Mouse (Mus musculus): ENCODE data around the gene 4933407L21Rik. TPM values are rescaled to one million over a fixed set of nuclear protein-coding genes. Genes with fewer than 3 reads are reported as not detected.
A peak's percentile ranks its signal among the peaks of the same experiment; 100 is the strongest.
"Not testable (repeated sequence)": the region's sequence is repeated elsewhere in the genome, so short reads cannot be mapped to it uniquely, and the experiment has no call there.

The 4933407L21Rik gene
- polyA plus RNA-seq, 1 experiment from 2014 or later: 0.04 TPM

GRCm38 (mm10) chr1:85965856-85966255, 37.6 kb downstream of the 4933407L21Rik start:
- no peak overlapping the region for H3K9ac ChIP-seq
- no peaks in the 10 kb centered on the region for H3K27me3 ChIP-seq
- ATAC-seq (replicated peaks; ENCODE audit: insufficient number of reproducible peaks, insufficient read depth, low FRiP score, low read depth): no peak
- no peak overlapping the region for H3K4me2 ChIP-seq
- 71% methylated on average over 3 of the region's 3 CpGs for WGBS
- no peaks in the 10 kb centered on the region for H3K9me3 ChIP-seq (replicated peaks)
- peaks cover under 1% of the 10 kb centered on the region; the same call in 1 of the 2 replicates for H3K4me1 ChIP-seq (replicated peaks)
- no peaks in the 10 kb centered on the region for H3K36me3 ChIP-seq
- no peak overlapping the region for H3K27ac ChIP-seq
- no peak overlapping the region for H3K4me3 ChIP-seq

GRCm38 (mm10) chr1:85969081-85969480, 40.8 kb downstream of the 4933407L21Rik start:
- ATAC-seq (replicated peaks; ENCODE audit: insufficient number of reproducible peaks, insufficient read depth, low FRiP score, low read depth): no peak
- WGBS: 56% methylated on average over 1 of the region's 1 CpGs

GRCm38 (mm10) chr1:85969519-85969918, 41.2 kb downstream of the 4933407L21Rik start:
- 69% methylated on average over 1 of the region's 1 CpGs for WGBS
- no peak overlapping the region for H3K4me2 ChIP-seq
- ATAC-seq (replicated peaks; ENCODE audit: insufficient number of reproducible peaks, insufficient read depth, low FRiP score, low read depth): no peak

More at GRCm38 (mm10) chr1:85969081-85969480, 40.8 kb downstream of the 4933407L21Rik start:
- Histone ChIP-seq H3K4me2 (no peak overlapping the region), H3K9ac (no peak overlapping the region), H3K27ac (no peak overlapping the region), H3K27me3 (no peaks in the 10 kb centered on the region), H3K4me1 (replicated peaks) (no peaks in the 10 kb centered on the region), H3K36me3 (no peaks in the 10 kb centered on the region), H3K9me3 (replicated peaks) (no peaks in the 10 kb centered on the region), H3K4me3 (no peak overlapping the region)

GRCm38 (mm10) chr1:85971070-85971469, 42.8 kb downstream of the 4933407L21Rik start:
- Histone ChIP-seq H3K27ac (no peak overlapping the region), H3K4me2 (no peak overlapping the region), H3K4me3 (no peak overlapping the region), H3K36me3 (no peaks in the 10 kb centered on the region), H3K4me1 (replicated peaks) (no peaks in the 10 kb centered on the region), H3K27me3 (no peaks in the 10 kb centered on the region), H3K9ac (no peak overlapping the region), H3K9me3 (replicated peaks) (no peaks in the 10 kb centered on the region)
- WGBS: 82% methylated on average over 3 of the region's 3 CpGs
- no peak for ATAC-seq (replicated peaks; ENCODE audit: insufficient number of reproducible peaks, insufficient read depth, low FRiP score, low read depth)

More at GRCm38 (mm10) chr1:85969519-85969918, 41.2 kb downstream of the 4933407L21Rik start:
- Histone ChIP-seq H3K9me3 (replicated peaks) (no peaks in the 10 kb centered on the region), H3K36me3 (no peaks in the 10 kb centered on the region), H3K27me3 (no peaks in the 10 kb centered on the region), H3K4me3 (no peak overlapping the region), H3K4me1 (replicated peaks) (no peaks in the 10 kb centered on the region), H3K27ac (no peak overlapping the region), H3K9ac (no peak overlapping the region)

- Histone ChIP-seq H3K9ac (no peak overlapping the region), H3K4me3 (no peak overlapping the region), H3K27me3 (no peaks in the 10 kb centered on the region), H3K4me2 (no peak overlapping the region), H3K36me3 (no peaks in the 10 kb centered on the region), H3K27ac (no peak overlapping the region), H3K9me3 (replicated peaks) (no peaks in the 10 kb centered on the region), H3K4me1 (replicated peaks) (no peaks in the 10 kb centered on the region)
- ATAC-seq (replicated peaks; ENCODE audit: insufficient number of reproducible peaks, insufficient read depth, low FRiP score, low read depth): no peak
- 56% methylated on average over 3 of the region's 3 CpGs for WGBS
These were observed 44.1 kb downstream of the 4933407L21Rik start for GRCm38 (mm10) chr1:85972341-85972740.

- Histone ChIP-seq H3K36me3 (no peaks in the 10 kb centered on the region), H3K27ac (no peak overlapping the region), H3K4me2 (no peak overlapping the region), H3K4me3 (no peak overlapping the region), H3K4me1 (replicated peaks) (no peaks in the 10 kb centered on the region), H3K9ac (no peak overlapping the region), H3K27me3 (no peaks in the 10 kb centered on the region), H3K9me3 (replicated peaks) (no peaks in the 10 kb centered on the region)
- WGBS: 91% methylated on average over 2 of the region's 2 CpGs
- ATAC-seq (replicated peaks; ENCODE audit: insufficient number of reproducible peaks, insufficient read depth, low FRiP score, low read depth): no peak
These were observed 45.2 kb downstream of the 4933407L21Rik start for GRCm38 (mm10) chr1:85973468-85973877.

GRCm38 (mm10) chr1:85977709-85978108, 49.4 kb downstream of the 4933407L21Rik start:
- 58% methylated on average over 3 of the region's 3 CpGs for WGBS

GRCm38 (mm10) chr1:85981738-85982357, 53.6 kb downstream of the 4933407L21Rik start:
- WGBS: 19% methylated on average over 7 of the region's 7 CpGs
- Histone ChIP-seq H3K9ac (no peak overlapping the region), H3K36me3 (no peaks in the 10 kb centered on the region), H3K4me1 (replicated peaks) (peaks cover 16% of the 10 kb centered on the region), H3K4me3 (no peak overlapping the region), H3K27ac (peak overlapping the region; percentile 40), H3K27me3 (no peaks in the 10 kb centered on the region), H3K4me2 (no peak overlapping the region), H3K9me3 (replicated peaks) (no peaks in the 10 kb centered on the region)
- no peak for ATAC-seq (replicated peaks; ENCODE audit: insufficient number of reproducible peaks, insufficient read depth, low FRiP score, low read depth)

More at GRCm38 (mm10) chr1:85977709-85978108, 49.4 kb downstream of the 4933407L21Rik start:
- H3K9me3 ChIP-seq (replicated peaks): no peaks in the 10 kb centered on the region
- no peak overlapping the region for H3K4me2 ChIP-seq
- H3K4me3 ChIP-seq: no peak overlapping the region
- H3K36me3 ChIP-seq: no peaks in the 10 kb centered on the region
- H3K27me3 ChIP-seq: no peaks in the 10 kb centered on the region
- H3K4me1 ChIP-seq (replicated peaks): peaks cover 11% of the 10 kb centered on the region
- no peak overlapping the region for H3K27ac ChIP-seq
- ATAC-seq (replicated peaks; ENCODE audit: insufficient number of reproducible peaks, insufficient read depth, low FRiP score, low read depth): no peak
- no peak overlapping the region for H3K9ac ChIP-seq

GRCm38 (mm10) chr1:85985784-85986183, 57.5 kb downstream of the 4933407L21Rik start:
- Histone ChIP-seq H3K27ac (no peak overlapping the region), H3K4me1 (replicated peaks) (peaks cover 16% of the 10 kb centered on the region), H3K9me3 (replicated peaks) (no peaks in the 10 kb centered on the region), H3K9ac (no peak overlapping the region), H3K27me3 (no peaks in the 10 kb centered on the region), H3K4me3 (no peak overlapping the region), H3K36me3 (no peaks in the 10 kb centered on the region), H3K4me2 (no peak overlapping the region)
- WGBS: 70% methylated on average over 3 of the region's 3 CpGs
- no peak for ATAC-seq (replicated peaks; ENCODE audit: insufficient number of reproducible peaks, insufficient read depth, low FRiP score, low read depth)

- no peak overlapping the region for H3K4me2 ChIP-seq
- H3K27me3 ChIP-seq: no peaks in the 10 kb centered on the region
- 66% methylated on average over 4 of the region's 4 CpGs for WGBS
- no peak overlapping the region for H3K9ac ChIP-seq
- peaks cover 5% of the 10 kb centered on the region for H3K4me1 ChIP-seq (replicated peaks)
- H3K9me3 ChIP-seq (replicated peaks): no peaks in the 10 kb centered on the region
- H3K36me3 ChIP-seq: no peaks in the 10 kb centered on the region
- H3K4me3 ChIP-seq: no peak overlapping the region
- no peak for ATAC-seq (replicated peaks; ENCODE audit: insufficient number of reproducible peaks, insufficient read depth, low FRiP score, low read depth)
- no peak overlapping the region for H3K27ac ChIP-seq
These were observed 60.1 kb downstream of the 4933407L21Rik start for GRCm38 (mm10) chr1:85988351-85988750.

- not testable (repeated sequence) for H3K4me2 ChIP-seq; H3K4me3 ChIP-seq; H3K27me3 ChIP-seq; H3K27ac ChIP-seq; H3K9me3 ChIP-seq (replicated peaks); H3K36me3 ChIP-seq; H3K9ac ChIP-seq; H3K4me1 ChIP-seq (replicated peaks); ATAC-seq (replicated peaks; ENCODE audit: insufficient number of reproducible peaks, insufficient read depth, low FRiP score, low read depth)
- WGBS: 86% methylated on average over 4 of the region's 4 CpGs
These were observed 60.6 kb downstream of the 4933407L21Rik start for GRCm38 (mm10) chr1:85988882-85989281.
